Mouse (Mus musculus): ENCODE measurements around the gene Fgfr1op2. TPM values are rescaled to one million over a fixed set of nuclear protein-coding genes. Genes with fewer than 3 reads are reported as not detected.

Gene Fgfr1op2
- polyA plus RNA-seq, 1 experiment = 11.5 TPM

DNA sequence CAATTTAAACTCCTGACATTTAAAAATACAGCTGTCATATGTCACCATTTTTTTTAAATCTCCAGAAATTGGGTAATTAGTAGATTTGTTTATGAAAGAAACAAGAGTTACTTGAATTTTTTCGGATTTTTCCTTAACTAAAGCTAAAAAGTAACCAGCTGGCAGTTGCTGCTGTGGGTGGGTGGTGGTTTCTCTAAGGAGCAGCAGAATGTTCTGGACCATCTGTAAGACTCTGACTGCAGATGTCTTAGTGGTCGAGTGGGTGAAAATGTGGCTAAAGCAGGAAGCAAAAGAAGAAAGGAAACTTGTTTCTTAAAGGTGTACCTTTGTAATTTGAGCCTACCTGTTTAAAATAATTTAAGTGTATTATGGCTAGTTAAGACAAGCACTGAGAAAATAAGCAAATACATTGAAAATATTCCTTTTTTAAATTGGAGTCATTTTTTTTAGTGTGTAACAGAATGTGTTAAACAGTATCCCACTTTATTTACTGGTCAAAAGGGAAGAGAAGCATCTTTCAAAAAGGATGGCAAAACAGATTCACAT, 3.5 kb downstream of the Fgfr1op2 start:
- peaks cover 49% of the 10 kb centered on the region for H3K4me1 ChIP-seq (ENCODE audit: control insufficient read depth)
- no peak for TF ChIP-seq GATA1 (IDR thresholded peaks at IDR 0.05; ENCODE audit: low read length)
- no peak for TF ChIP-seq TAL1 (IDR thresholded peaks at IDR 0.05; ENCODE audit: low read length)
- H3K9me3 ChIP-seq (ENCODE audit: control insufficient read depth, low read length) = no peaks in the 10 kb centered on the region
- H3K4me3 ChIP-seq (replicated peaks) = peak overlapping the region; percentile 95
- H3K36me3 ChIP-seq (ENCODE audit: control insufficient read depth) = peaks cover 28% of the 10 kb centered on the region
- H3K27me3 ChIP-seq (ENCODE audit: control insufficient read depth) = no peaks in the 10 kb centered on the region

DNA sequence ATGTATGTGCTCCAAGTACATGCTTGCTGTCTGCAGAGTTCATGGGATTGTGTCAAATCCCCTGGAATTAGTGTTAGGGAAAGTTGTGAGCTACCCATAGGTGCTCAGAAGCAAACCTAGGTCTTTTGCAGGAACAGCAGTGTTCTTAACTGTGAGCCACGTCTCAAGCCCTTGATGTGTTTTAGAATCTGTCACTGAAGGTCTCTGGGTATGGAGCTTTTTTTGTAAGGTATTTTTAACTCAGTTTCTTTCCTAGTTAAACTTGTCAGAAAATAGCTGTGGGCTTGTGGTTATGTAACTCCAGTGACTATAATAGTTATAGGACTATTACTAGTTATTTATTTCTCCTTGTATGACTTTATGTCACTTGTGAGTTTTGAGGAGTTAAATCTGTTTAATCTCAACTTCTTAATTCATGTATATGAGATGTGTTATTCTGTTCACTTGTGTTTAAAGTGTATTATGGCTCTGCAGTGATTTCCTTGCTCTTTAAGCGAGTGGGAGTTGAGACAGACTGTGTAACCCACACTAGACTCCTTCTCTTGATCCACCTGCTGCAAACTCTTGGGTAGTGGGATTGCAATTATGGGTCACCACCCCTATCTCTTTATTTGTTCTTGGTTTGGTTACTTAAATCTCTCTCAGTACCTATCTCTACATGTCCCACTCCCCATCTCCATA, 6.5 kb downstream of the Fgfr1op2 start:
- Histone ChIP-seq H3K27me3 (ENCODE audit: control insufficient read depth) (no peaks in the 10 kb centered on the region), H3K4me3 (replicated peaks) (no peak overlapping the region), H3K9me3 (ENCODE audit: control insufficient read depth, low read length) (no peaks in the 10 kb centered on the region), H3K4me1 (ENCODE audit: control insufficient read depth) (peaks cover 34% of the 10 kb centered on the region), H3K36me3 (ENCODE audit: control insufficient read depth) (peaks cover 54% of the 10 kb centered on the region)
- TF ChIP-seq TAL1 (IDR thresholded peaks at IDR 0.05; ENCODE audit: low read length) (no peak), GATA1 (IDR thresholded peaks at IDR 0.05; ENCODE audit: low read length) (no peak)

DNA sequence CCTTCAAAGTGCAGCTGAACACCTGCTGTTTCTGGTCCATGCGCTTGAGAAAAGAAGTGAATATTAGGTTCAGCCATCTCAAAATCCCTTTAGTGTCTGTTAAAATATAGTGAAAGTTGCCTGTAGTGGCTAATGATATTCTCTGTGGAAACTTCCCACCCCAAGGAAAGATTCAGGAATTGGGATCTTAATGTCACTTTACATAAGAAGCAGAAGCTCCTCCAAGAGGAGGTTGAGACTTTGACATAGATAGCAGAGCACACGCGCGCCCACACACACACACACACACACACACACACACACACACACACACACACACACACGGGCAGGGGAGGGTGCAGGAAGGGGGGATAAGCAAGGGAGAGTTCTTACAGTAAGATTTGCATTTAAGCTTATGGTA, 8.1 kb downstream of the Fgfr1op2 start:
- Histone ChIP-seq H3K9me3 (ENCODE audit: control insufficient read depth, low read length) (no peaks in the 10 kb centered on the region), H3K4me1 (ENCODE audit: control insufficient read depth) (peaks cover 20% of the 10 kb centered on the region), H3K4me3 (replicated peaks) (no peak overlapping the region), H3K36me3 (ENCODE audit: control insufficient read depth) (peaks cover 70% of the 10 kb centered on the region), H3K27me3 (ENCODE audit: control insufficient read depth) (no peaks in the 10 kb centered on the region)
- TF ChIP-seq TAL1 (IDR thresholded peaks at IDR 0.05; ENCODE audit: low read length) (no peak), GATA1 (IDR thresholded peaks at IDR 0.05; ENCODE audit: low read length) (no peak)

DNA sequence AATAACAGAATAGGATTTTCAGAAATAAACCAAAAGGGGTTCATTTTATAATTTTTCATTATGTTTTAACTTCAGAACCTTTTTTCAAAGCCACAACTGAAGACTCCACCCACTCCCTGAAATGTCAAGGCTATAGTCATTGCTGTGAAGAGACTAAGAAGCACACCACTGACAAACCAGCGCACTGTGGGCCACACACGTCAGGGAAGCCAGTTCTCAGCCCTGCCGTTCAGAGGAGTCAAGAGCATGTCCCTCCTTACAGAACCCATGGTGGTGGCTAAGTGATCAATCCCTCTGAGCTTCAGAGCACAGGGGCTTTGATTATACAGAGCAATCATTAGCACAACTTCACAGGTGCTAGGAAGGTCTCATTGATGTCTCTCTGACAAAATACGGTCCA, 25.6 kb downstream of the Fgfr1op2 start:
- no peaks in the 10 kb centered on the region for H3K9me3 ChIP-seq (ENCODE audit: control insufficient read depth, low read length)
- H3K4me1 ChIP-seq (ENCODE audit: control insufficient read depth) = no peaks in the 10 kb centered on the region
- TF ChIP-seq GATA1 (IDR thresholded peaks at IDR 0.05; ENCODE audit: low read length) (no peak), TAL1 (IDR thresholded peaks at IDR 0.05; ENCODE audit: low read length) (no peak)
- H3K36me3 ChIP-seq (ENCODE audit: control insufficient read depth) = peaks cover 98% of the 10 kb centered on the region
- no peaks in the 10 kb centered on the region for H3K27me3 ChIP-seq (ENCODE audit: control insufficient read depth)
- H3K4me3 ChIP-seq (replicated peaks) = no peak overlapping the region

DNA sequence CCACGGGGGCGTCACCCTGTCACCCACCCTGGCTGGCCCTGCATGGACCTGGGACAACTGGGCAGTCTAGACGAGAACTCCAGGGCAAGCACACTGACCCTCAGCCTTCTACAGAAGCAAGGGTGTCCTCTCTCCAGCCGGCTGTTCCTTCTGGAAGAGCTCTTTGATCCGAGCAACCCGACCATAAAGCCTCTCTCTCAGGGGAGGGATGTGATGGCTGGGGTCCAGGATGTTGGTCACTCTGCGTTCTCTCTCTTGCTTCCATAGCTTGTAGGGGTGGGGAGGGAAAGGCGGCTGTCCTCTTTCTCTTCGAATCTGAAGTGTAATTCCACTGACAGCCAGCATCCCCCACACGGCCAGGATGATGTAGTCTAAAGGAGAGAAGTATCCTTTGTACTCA, 26.6 kb downstream of the Fgfr1op2 start:
- TF ChIP-seq GATA1 (IDR thresholded peaks at IDR 0.05; ENCODE audit: low read length) (no peak), TAL1 (IDR thresholded peaks at IDR 0.05; ENCODE audit: low read length) (no peak)
- H3K9me3 ChIP-seq (ENCODE audit: control insufficient read depth, low read length) = no peaks in the 10 kb centered on the region
- peaks cover 98% of the 10 kb centered on the region for H3K36me3 ChIP-seq (ENCODE audit: control insufficient read depth)
- H3K27me3 ChIP-seq (ENCODE audit: control insufficient read depth) = no peaks in the 10 kb centered on the region
- H3K4me3 ChIP-seq (replicated peaks) = no peak overlapping the region
- no peaks in the 10 kb centered on the region; the same call in 1 of the 2 replicates for H3K4me1 ChIP-seq (ENCODE audit: control insufficient read depth)

DNA sequence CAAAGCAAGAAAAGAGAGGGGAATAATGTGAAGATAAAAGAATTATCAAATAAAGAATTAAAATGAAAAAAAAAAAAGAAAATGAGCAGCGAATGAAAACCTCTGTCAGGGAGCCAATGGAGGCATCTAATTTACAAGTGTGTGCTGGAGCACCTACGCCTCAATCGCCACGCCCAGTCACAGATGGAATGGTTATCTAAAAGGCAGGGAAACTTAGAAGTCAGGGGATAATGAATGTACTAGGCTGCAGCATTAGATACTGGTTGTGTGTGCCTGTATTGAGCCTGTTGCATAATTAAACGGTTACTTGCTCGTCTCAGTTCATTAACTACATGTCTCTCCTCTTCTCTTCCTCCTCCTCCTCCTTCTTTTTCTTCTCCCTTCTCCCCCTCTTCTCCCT, 34.4 kb downstream of the Fgfr1op2 start:
- peak overlapping the region; percentile 7 for H3K4me3 ChIP-seq (replicated peaks)
- H3K4me1 ChIP-seq (ENCODE audit: control insufficient read depth) = peaks cover 47% of the 10 kb centered on the region
- peak; percentile 53; the same call in 1 of the 2 replicates for TF ChIP-seq GATA1 (IDR thresholded peaks at IDR 0.05; ENCODE audit: low read length)
- TF ChIP-seq TAL1 (IDR thresholded peaks at IDR 0.05; ENCODE audit: low read length) = 0 out of 3 replicates have a peak, but pooled peaks have one; percentile 17
- H3K36me3 ChIP-seq (ENCODE audit: control insufficient read depth) = peaks cover 93% of the 10 kb centered on the region
- H3K27me3 ChIP-seq (ENCODE audit: control insufficient read depth) = no peaks in the 10 kb centered on the region
- no peaks in the 10 kb centered on the region for H3K9me3 ChIP-seq (ENCODE audit: control insufficient read depth, low read length)

DNA sequence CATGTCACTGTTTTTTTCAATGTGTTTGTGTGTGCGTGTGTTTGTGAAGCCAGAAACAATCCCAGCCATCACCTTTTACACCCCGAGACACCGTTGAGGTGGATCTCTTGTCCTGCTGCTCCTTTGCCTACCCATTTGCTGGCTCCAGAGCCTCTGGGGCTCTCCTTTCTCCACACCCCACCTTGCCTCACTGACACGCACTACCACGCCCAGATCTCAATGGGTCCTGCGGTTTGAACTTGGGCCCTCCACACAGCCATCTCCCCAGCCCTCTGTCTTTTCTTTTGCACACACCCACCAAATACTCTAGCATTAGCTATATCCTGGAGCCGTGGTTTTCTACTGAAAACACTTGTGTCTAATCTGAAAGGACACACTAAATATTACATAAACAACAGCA, 34.9 kb downstream of the Fgfr1op2 start:
- peaks cover 93% of the 10 kb centered on the region for H3K36me3 ChIP-seq (ENCODE audit: control insufficient read depth)
- H3K9me3 ChIP-seq (ENCODE audit: control insufficient read depth, low read length) = no peaks in the 10 kb centered on the region
- H3K27me3 ChIP-seq (ENCODE audit: control insufficient read depth) = no peaks in the 10 kb centered on the region
- H3K4me3 ChIP-seq (replicated peaks) = no peak overlapping the region
- no peak for TF ChIP-seq TAL1 (IDR thresholded peaks at IDR 0.05; ENCODE audit: low read length)
- peaks cover 47% of the 10 kb centered on the region for H3K4me1 ChIP-seq (ENCODE audit: control insufficient read depth)

DNA sequence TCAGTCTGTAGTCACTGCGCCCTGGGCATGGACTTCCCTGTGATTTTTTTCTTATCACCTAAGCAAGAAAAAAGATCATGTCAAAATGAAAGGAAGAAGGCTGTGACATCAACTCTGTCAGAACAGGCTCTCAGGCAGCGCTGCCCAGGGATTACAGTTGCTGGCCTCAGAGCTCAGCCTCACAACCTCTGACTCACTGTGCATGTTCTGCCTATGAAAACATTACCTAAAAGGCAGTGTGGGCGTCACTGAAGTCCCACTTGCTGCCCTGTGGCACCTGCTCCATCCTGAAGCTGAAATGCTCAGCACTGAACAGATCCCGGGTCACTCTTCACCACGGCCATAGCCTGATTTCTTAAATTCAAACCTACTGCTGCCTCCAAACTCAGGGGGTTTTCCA, 35.7 kb downstream of the Fgfr1op2 start:
- Histone ChIP-seq H3K4me1 (ENCODE audit: control insufficient read depth) (peaks cover 47% of the 10 kb centered on the region), H3K27me3 (ENCODE audit: control insufficient read depth) (no peaks in the 10 kb centered on the region), H3K4me3 (replicated peaks) (no peak overlapping the region), H3K9me3 (ENCODE audit: control insufficient read depth, low read length) (no peaks in the 10 kb centered on the region), H3K36me3 (ENCODE audit: control insufficient read depth) (peaks cover 93% of the 10 kb centered on the region)
- TF ChIP-seq GATA1 (IDR thresholded peaks at IDR 0.05; ENCODE audit: low read length) (no peak), TAL1 (IDR thresholded peaks at IDR 0.05; ENCODE audit: low read length) (no peak)

DNA sequence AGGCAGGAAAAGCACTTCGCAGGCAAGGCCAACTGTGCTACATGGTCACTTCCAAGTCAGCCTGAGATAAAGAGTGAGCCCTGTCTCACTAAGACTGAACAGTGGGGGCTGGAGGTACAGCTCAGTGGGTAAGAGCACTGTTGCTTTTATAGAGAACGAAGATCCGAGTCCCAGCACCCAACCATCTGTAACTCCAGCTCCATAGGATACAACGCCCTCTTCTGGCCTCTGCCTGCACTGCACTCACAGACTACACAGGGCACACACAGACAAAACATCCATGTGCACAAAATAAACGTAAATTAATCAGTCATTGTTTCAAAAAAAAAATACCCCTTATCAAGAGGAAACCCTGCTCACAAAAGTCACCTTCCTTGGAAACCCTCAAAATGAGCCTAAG, 36.9 kb downstream of the Fgfr1op2 start:
- Histone ChIP-seq H3K9me3 (ENCODE audit: control insufficient read depth, low read length) (no peaks in the 10 kb centered on the region), H3K36me3 (ENCODE audit: control insufficient read depth) (peaks cover 93% of the 10 kb centered on the region), H3K27me3 (ENCODE audit: control insufficient read depth) (no peaks in the 10 kb centered on the region), H3K4me3 (replicated peaks) (no peak overlapping the region), H3K4me1 (ENCODE audit: control insufficient read depth) (peaks cover 47% of the 10 kb centered on the region)
- TF ChIP-seq TAL1 (IDR thresholded peaks at IDR 0.05; ENCODE audit: low read length) = no peak
- no peak for TF ChIP-seq GATA1 (IDR thresholded peaks at IDR 0.05; ENCODE audit: low read length)
